ENCODE assay signal across 12 mouse cellular contexts in genomic region chr1:151629591-151630250, GRCm38 (mm10). TPM values are rescaled to one million over a fixed set of nuclear protein-coding genes. Genes with fewer than 3 reads are reported as not detected.
A peak's percentile ranks its signal among the peaks of the same experiment; 100 is the strongest.
DNase-seq lines count a peak whose midpoint lies in the region; ATAC-seq and TF ChIP-seq lines count a peak whose summit lies in the region.
"Had no signal": no experiment of that assay in that cellular context is flagged by ENCODE, and none has a peak within 500 bp of the region (broad histone marks: within the 10 kb centered on the region; RNA-seq: fewer than 3 reads in every experiment).

No protein-coding gene starts in this region.

- WGBS in forebrain, embryonic 10.5 days: 65% methylated on average over 7 of the region's 7 CpGs
- WGBS in forebrain, embryonic 11.5 days: 56% methylated on average over 7 of the region's 7 CpGs
- WGBS in limb, embryonic 11.5 days: 27% methylated on average over 7 of the region's 7 CpGs
- 29% methylated on average over 7 of the region's 7 CpGs for WGBS in limb, embryonic 10.5 days

- H3ac ChIP-seq in myocyte (ENCODE audit: control insufficient read depth, insufficient read length): no peak overlapping the region

- H3K79me2 ChIP-seq in myocyte (ENCODE audit: control insufficient read depth, insufficient read depth): no peaks in the 10 kb centered on the region

- peaks cover 4% of the 10 kb centered on the region; the same call in 1 of the 2 replicates for H3K9me3 ChIP-seq in forebrain, embryonic 10.5 days
- H3K9me3 ChIP-seq in forebrain, embryonic 11.5 days (ENCODE audit: control insufficient read depth, low read length): no peaks in the 10 kb centered on the region
- H3K9me3 ChIP-seq in limb, embryonic 11.5 days (ENCODE audit: control insufficient read depth, low read length): no peaks in the 10 kb centered on the region
- H3K9me3 ChIP-seq in limb, embryonic 10.5 days (replicated peaks): no peaks in the 10 kb centered on the region
- H3K9me3 ChIP-seq: liver, embryonic 13.5 days had no signal

- H3K4me2 ChIP-seq in forebrain, embryonic 11.5 days (ENCODE audit: low read depth, low read length, severe bottlenecking): no peak overlapping the region
- no peak overlapping the region for H3K4me2 ChIP-seq in limb, embryonic 11.5 days (ENCODE audit: low read depth, severe bottlenecking)
- peak overlapping the region; percentile 7 for H3K4me2 ChIP-seq in myocyte (ENCODE audit: low read depth)
- H3K4me2 ChIP-seq: liver, embryonic 13.5 days had no signal

- no peak overlapping the region for H3K4me3 ChIP-seq in forebrain, embryonic 10.5 days
- no peak overlapping the region for H3K4me3 ChIP-seq in forebrain, embryonic 11.5 days (ENCODE audit: low read depth, low read length)
- no peak overlapping the region for H3K4me3 ChIP-seq in limb, embryonic 11.5 days (ENCODE audit: low read depth, low read length)
- H3K4me3 ChIP-seq in limb, embryonic 10.5 days: no peak overlapping the region
- H3K4me3 ChIP-seq in myocyte: no peak overlapping the region
- H3K4me3 ChIP-seq: liver, embryonic 13.5 days had no signal

- no peak for DNase-seq in forebrain, embryonic 10.5 days (ENCODE audit: extremely low spot score, low spot score)
- DNase-seq in forebrain, embryonic 11.5 days (ENCODE audit: low spot score): no peak
- DNase-seq in limb, embryonic 11.5 days (ENCODE audit: low spot score): peak; percentile 37
- no peak for DNase-seq in limb, embryonic 10.5 days (ENCODE audit: low spot score)
- DNase-seq in adrenal gland, postnatal 14 days: peak; percentile 55
- no peak for DNase-seq in left cerebral cortex, adult 9 months (ENCODE audit: low spot score in 2 of 2)
- no peak for DNase-seq in ovary, postnatal 36 days (ENCODE audit: low spot score)
- DNase-seq: cerebellum, adult 11 months; kidney, adult 11 months; liver, embryonic 13.5 days; right cerebral cortex, postnatal 14 days had no signal

- H3K27ac ChIP-seq in forebrain, embryonic 10.5 days: peak overlapping the region; percentile 37; the same call in 1 of the 2 replicates
- no peak overlapping the region for H3K27ac ChIP-seq in forebrain, embryonic 11.5 days (ENCODE audit: low read depth, low read length)
- H3K27ac ChIP-seq in limb, embryonic 11.5 days (replicated peaks; ENCODE audit: low read depth, low read length): no peak overlapping the region
- no peak overlapping the region for H3K27ac ChIP-seq in limb, embryonic 10.5 days
- H3K27ac ChIP-seq: liver, embryonic 13.5 days had no signal

- no peaks in the 10 kb centered on the region for H3K36me3 ChIP-seq in forebrain, embryonic 10.5 days (replicated peaks)
- no peaks in the 10 kb centered on the region for H3K36me3 ChIP-seq in forebrain, embryonic 11.5 days (ENCODE audit: control insufficient read depth, insufficient read depth, low read length)
- no peaks in the 10 kb centered on the region for H3K36me3 ChIP-seq in limb, embryonic 11.5 days (ENCODE audit: control insufficient read depth, insufficient read depth, low read length)
- no peaks in the 10 kb centered on the region for H3K36me3 ChIP-seq in limb, embryonic 10.5 days
- H3K36me3 ChIP-seq in myocyte (ENCODE audit: control insufficient read depth, insufficient read depth): no peaks in the 10 kb centered on the region
- H3K36me3 ChIP-seq: liver, embryonic 13.5 days had no signal

- TF ChIP-seq POLR2A in myocyte (IDR thresholded peaks at IDR 0.05; ENCODE audit: insufficient read length, low read depth): no peak

- H3K27me3 ChIP-seq in forebrain, embryonic 10.5 days (ENCODE audit: poor library complexity, severe bottlenecking): no peaks in the 10 kb centered on the region
- H3K27me3 ChIP-seq in forebrain, embryonic 11.5 days (ENCODE audit: control insufficient read depth, insufficient read depth, low read length): no peaks in the 10 kb centered on the region
- H3K27me3 ChIP-seq in limb, embryonic 11.5 days (ENCODE audit: control insufficient read depth, insufficient read depth, low read length): no peaks in the 10 kb centered on the region
- H3K27me3 ChIP-seq in limb, embryonic 10.5 days (ENCODE audit: low read depth, poor library complexity, severe bottlenecking): no peaks in the 10 kb centered on the region
- H3K27me3 ChIP-seq in myocyte (ENCODE audit: control insufficient read depth, insufficient read depth, insufficient read length): no peaks in the 10 kb centered on the region
- H3K27me3 ChIP-seq: liver, embryonic 13.5 days had no signal

- H3K4me1 ChIP-seq in forebrain, embryonic 10.5 days: peaks cover 27% of the 10 kb centered on the region
- H3K4me1 ChIP-seq in forebrain, embryonic 11.5 days (replicated peaks; ENCODE audit: control insufficient read depth, insufficient read depth, low read length): no peaks in the 10 kb centered on the region
- no peaks in the 10 kb centered on the region for H3K4me1 ChIP-seq in limb, embryonic 11.5 days (ENCODE audit: control insufficient read depth, insufficient read depth, low read length)
- H3K4me1 ChIP-seq in limb, embryonic 10.5 days: peaks cover 9% of the 10 kb centered on the region

- ATAC-seq in forebrain, embryonic 11.5 days (replicated peaks; ENCODE audit: low FRiP score): no peak
- 0 out of 2 replicates have a peak, but pooled peaks have one; percentile 39 for ATAC-seq in limb, embryonic 11.5 days (ENCODE audit: insufficient number of reproducible peaks, low FRiP score, low TSS enrichment, low read depth)

- no peak overlapping the region for H3K9ac ChIP-seq in forebrain, embryonic 11.5 days (ENCODE audit: low read length)
- no peak overlapping the region for H3K9ac ChIP-seq in limb, embryonic 11.5 days (ENCODE audit: low read length)
- H3K9ac ChIP-seq: liver, embryonic 13.5 days had no signal

TF ChIP-seq in myocyte, 11 proteins besides CTCF, POLR2A, EP300 and RAD21:
- no peak for TF ChIP-seq MAX (IDR thresholded peaks at IDR 0.05; ENCODE audit: low read depth)
- TF ChIP-seq REST (IDR thresholded peaks at IDR 0.05; ENCODE audit: insufficient read depth, insufficient read length): no peak
- no peak for TF ChIP-seq SRF (IDR thresholded peaks at IDR 0.05; ENCODE audit: control insufficient read depth, insufficient read length, low read depth)
- TF ChIP-seq POLR2AphosphoS2 (IDR thresholded peaks at IDR 0.05; ENCODE audit: insufficient read length, low read depth): no peak
- TF ChIP-seq TCF3 (IDR thresholded peaks at IDR 0.05; ENCODE audit: insufficient read length, low read depth): no peak
- TF ChIP-seq CEBPB (IDR thresholded peaks at IDR 0.05; ENCODE audit: insufficient read depth, poor library complexity, severe bottlenecking): no peak
- TF ChIP-seq MYOD1 (IDR thresholded peaks at IDR 0.05; ENCODE audit: control insufficient read depth in 1 of 3, insufficient read length in 2 of 3, low read depth in 2 of 3): no peak
- TF ChIP-seq USF1 (IDR thresholded peaks at IDR 0.05; ENCODE audit: low read depth): no peak
- no peak for TF ChIP-seq TCF12 (IDR thresholded peaks at IDR 0.05; ENCODE audit: insufficient read depth, poor library complexity, severe bottlenecking)
- TF ChIP-seq E2F4 (IDR thresholded peaks at IDR 0.05; ENCODE audit: insufficient read depth): no peak
- TF ChIP-seq MYOG (IDR thresholded peaks at IDR 0.05; ENCODE audit: control insufficient read depth in 1 of 3, insufficient read depth in 1 of 3, insufficient read length in 2 of 3, low read depth in 2 of 3): no peak

RNA-seq across cellular contexts. Expression of gene Fam129a, which starts 58.7 kb away (rescaled TPM):
- polyA plus RNA-seq in forebrain, embryonic 10.5 days (2016; fragmentation: Nextera tagmentation; extraction: Ambion mirVana): 0.46 and 0.59 TPM in 2 replicates
- polyA plus RNA-seq in forebrain, embryonic 11.5 days (2014; fragmentation: Nextera tagmentation; extraction: Ambion mirVana): 1.1 and 1.3 TPM in 2 replicates
- 0.89 and 0.92 TPM in 2 replicates for polyA plus RNA-seq in limb, embryonic 11.5 days (2014; fragmentation: Nextera tagmentation; extraction: Ambion mirVana)
- 0.90 and 1.3 TPM in 2 replicates for polyA plus RNA-seq in limb, embryonic 10.5 days (2016; fragmentation: Nextera tagmentation; extraction: Ambion mirVana)
- 102 and 121 TPM in 2 replicates for total RNA-seq in adrenal gland, postnatal 14 days (2021)
- 2.7 TPM for polyA plus RNA-seq in myocyte (2012; fragmentation: generic; extraction: Trizol)

Comparison
In these comparisons a context has a peak if more than half of its experiments do, and no peak if none do; other contexts are left out.
1. DNase-seq: peak in limb, embryonic 11.5 days (single experiment) and adrenal gland, postnatal 14 days (single experiment); none in forebrain, embryonic 10.5 days (single experiment), forebrain, embryonic 11.5 days (single experiment), limb, embryonic 10.5 days (single experiment), left cerebral cortex, adult 9 months (0 of 2) and ovary, postnatal 36 days (single experiment).